Mouse (Mus musculus) heart, embryonic 14.5 days (tissue): Measurements from ENCODE around the gene Col6a1. TPM values are rescaled to one million over a fixed set of nuclear protein-coding genes. Genes with fewer than 3 reads are reported as not detected.

ENCODE experiments used
- ATAC-seq: fragments of 200-750 bp; cut with Nextera tagmentation; 2 replicates; pipeline ENCODE4 v1.8.0; 2017; ENCODE audit warnings: low read depth, moderate TSS enrichment; ENCODE audit not compliant: insufficient number of reproducible peaks, insufficient read depth, low FRiP score
- H3K27ac ChIP-seq, 2 experiments: fragments of 200-500 bp in 1 of 2; fragments of 300-500 bp in 1 of 2; sonication (generic) in 1 of 2; replicated peaks in 1 of 2; 2 replicates each; pipeline ENCODE4 v1.5.1; 2012 to 2014; ENCODE audit warnings: low read depth in 2 of 2, low read length in 2 of 2, control low read depth in 1 of 2, mild to moderate bottlenecking in 1 of 2, mixed read lengths in 1 of 2; ENCODE audit not compliant: control insufficient read depth in 1 of 2, insufficient read depth in 1 of 2
- H3K27me3 ChIP-seq: fragments of 300-500 bp; sonication (generic); 2 replicates; pipeline ENCODE4 v1.6.1; 2014; ENCODE audit warnings: mild to moderate bottlenecking, low read length, control low read depth; ENCODE audit not compliant: control insufficient read depth, insufficient read depth
- H3K36me3 ChIP-seq: fragments of 300-500 bp; sonication (generic); 2 replicates; pipeline ENCODE4 v1.6.1; 2014; ENCODE audit warnings: mild to moderate bottlenecking, control low read depth, low read length, mixed read lengths; ENCODE audit not compliant: control insufficient read depth, insufficient read depth
- H3K4me1 ChIP-seq, 2 experiments: fragments of 200-500 bp in 1 of 2; fragments of 300-500 bp in 1 of 2; sonication (generic) in 1 of 2; 2 replicates each; pipeline ENCODE4 v1.6.1; 2012 to 2014; ENCODE audit warnings: low read length in 2 of 2, control low read depth in 1 of 2, mixed read lengths in 1 of 2; ENCODE audit not compliant: control insufficient read depth in 2 of 2, insufficient read depth in 2 of 2
- H3K4me2 ChIP-seq: fragments of 300-500 bp; sonication (generic); 2 replicates; pipeline ENCODE4 v1.6.1; 2014; ENCODE audit warnings: mild to moderate bottlenecking, low read length
- H3K4me3 ChIP-seq, 2 experiments: fragments of 200-500 bp in 1 of 2; fragments of 300-500 bp in 1 of 2; sonication (generic) in 1 of 2; 2 replicates each; pipeline ENCODE4 v1.5.1; 2012 to 2014; ENCODE audit warnings: low read length in 2 of 2, mild to moderate bottlenecking in 2 of 2, control low read depth in 1 of 2, low read depth in 1 of 2, moderate library complexity in 1 of 2; ENCODE audit not compliant: control insufficient read depth in 1 of 2, insufficient read depth in 1 of 2
- H3K9ac ChIP-seq: fragments of 300-500 bp; sonication (generic); 2 replicates; pipeline ENCODE4 v1.6.1; 2014; ENCODE audit warnings: mild to moderate bottlenecking, low read length
- H3K9me3 ChIP-seq: fragments of 300-500 bp; sonication (generic); 2 replicates; pipeline ENCODE4 v1.6.1; 2016; ENCODE audit warnings: low read length, control low read depth; ENCODE audit not compliant: control insufficient read depth
- WGBS: fragments of 180-500 bp; shearing (Covaris S2); extraction: QIAGEN DNeasy Blood & Tissue Kit; methylation state at CpG from one replicate; pipeline ENCODE4 v1.1.7; 2014; 5-methylcytosine and 5-hydroxymethylcytosine counted together
- polyA plus RNA-seq: library from polyadenylated mRNA; unstranded; fragments of >200 nt; fragmentation: Nextera tagmentation; extraction: Ambion mirVana; gene quantifications from 2 replicates; pipeline ENCODE4 v1.2.1, GENCODE M21; 2014

Col6a1 gene
- polyA plus RNA-seq: 58.9 and 59.7 TPM in 2 replicates

DNA sequence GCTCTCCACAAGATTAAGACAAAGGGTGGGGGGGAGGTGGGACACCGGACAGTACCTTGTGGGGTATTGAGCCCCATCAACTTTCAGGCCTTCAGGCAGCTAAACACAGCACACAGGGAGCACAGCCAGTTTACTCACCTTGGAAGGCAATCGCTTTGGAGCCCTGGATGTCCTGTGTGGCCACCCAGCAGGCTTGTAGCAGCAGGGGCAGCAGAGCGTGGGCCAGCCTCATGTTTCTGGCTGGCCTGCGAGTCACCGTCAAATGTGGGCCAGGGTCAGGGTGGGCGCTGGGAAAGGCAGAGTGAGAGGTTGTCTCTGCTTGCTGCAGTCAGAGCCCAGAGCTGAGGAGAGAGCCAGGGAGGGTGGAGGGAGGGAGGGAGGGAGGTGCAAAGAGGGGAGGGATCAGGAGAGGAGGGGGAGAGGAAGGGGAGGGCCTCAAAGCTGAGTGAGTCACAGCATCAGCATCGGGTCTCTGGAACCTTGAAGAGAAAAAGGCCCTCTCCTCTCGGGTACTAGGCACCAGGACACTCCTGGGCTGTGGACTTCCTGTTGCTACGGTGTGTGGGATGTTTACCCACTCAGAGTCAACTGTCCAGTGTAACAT, at the start of gene Col6a1:
Gene Col6a1, minus strand, starts transcription at position 487 of the 604 bp plus-strand sequence.
- 0 out of 2 replicates have a peak, but pooled peaks have one; percentile 9 for ATAC-seq
- Histone ChIP-seq H3K4me3 (peak within 1 kb of the TSS; percentile 35 to 50), H3K36me3 (peaks cover 14% of the 10 kb centered on the region; the same call in 1 of the 2 replicates), H3K27me3 (no peaks in the 10 kb centered on the region), H3K9ac (peak within 1 kb of the TSS; percentile 73), H3K27ac (peak within 1 kb of the TSS; percentile 57 to 71), H3K9me3 (no peaks in the 10 kb centered on the region), H3K4me2 (peak within 1 kb of the TSS; percentile 58), H3K4me1 (peaks cover 10 to 20% of the 10 kb centered on the region in 2 experiments)
- 15% methylated on average over 9 of the region's 9 CpGs for WGBS

DNA sequence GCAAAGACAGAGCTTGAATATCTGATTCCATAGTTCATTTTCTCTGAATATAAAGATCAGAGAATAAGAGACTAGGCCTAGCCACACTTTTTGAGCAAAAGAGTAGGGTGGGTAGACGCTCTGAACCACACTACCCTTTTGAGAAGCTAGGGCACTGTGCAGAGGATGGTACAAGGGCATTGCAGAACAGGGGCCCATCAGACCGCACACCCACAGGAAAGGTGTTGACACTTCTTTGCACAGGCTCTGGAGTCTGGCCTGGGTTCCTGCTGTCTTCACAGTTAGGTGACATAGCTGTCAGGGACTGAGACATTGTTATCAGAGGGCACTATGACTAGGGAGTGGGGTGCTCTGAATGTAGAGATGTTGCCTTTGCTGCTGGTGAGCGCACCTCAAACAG, 45.7 kb upstream of the Col6a1 start:
- peaks cover 0 to 6% of the 10 kb centered on the region in 2 experiments; a peak in 2 of 4 replicates for H3K4me1 ChIP-seq
- H3K9me3 ChIP-seq: peaks cover 3% of the 10 kb centered on the region; the same call in 1 of the 2 replicates
- WGBS: 55% methylated on average over 3 of the region's 3 CpGs
- no peaks in the 10 kb centered on the region for H3K36me3 ChIP-seq
- no peak overlapping the region for H3K9ac ChIP-seq
- H3K27me3 ChIP-seq: no peaks in the 10 kb centered on the region
- no peak overlapping the region for H3K4me3 ChIP-seq
- H3K27ac ChIP-seq: no peak overlapping the region
- H3K4me2 ChIP-seq: no peak overlapping the region
- no peak for ATAC-seq

DNA sequence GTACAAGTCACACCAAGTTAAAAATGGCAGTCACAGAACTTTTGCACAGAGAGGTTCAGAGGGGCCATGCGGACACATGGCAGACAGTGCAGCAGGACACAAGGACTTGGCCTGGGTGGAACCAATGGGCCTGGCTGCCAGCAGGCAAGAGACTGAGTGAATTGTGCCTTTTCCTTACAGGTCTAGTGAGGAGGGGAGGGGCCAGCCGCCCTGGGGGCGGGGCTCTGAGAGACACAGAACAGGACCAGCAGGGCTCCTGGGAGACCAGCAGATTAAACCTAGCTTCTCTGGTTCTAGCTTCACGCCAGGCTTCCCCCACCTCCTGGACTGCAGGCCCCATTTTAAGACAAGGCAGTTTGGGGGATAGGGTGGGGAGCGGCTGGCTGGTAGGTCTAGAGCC, 45.1 kb upstream of the Col6a1 start:
- WGBS: 59% methylated on average over 5 of the region's 5 CpGs
- no peaks in the 10 kb centered on the region for H3K36me3 ChIP-seq
- peaks cover 0 to 6% of the 10 kb centered on the region in 2 experiments; a peak in 2 of 4 replicates for H3K4me1 ChIP-seq
- H3K9me3 ChIP-seq: peaks cover 3% of the 10 kb centered on the region; the same call in 1 of the 2 replicates
- no peak overlapping the region for H3K27ac ChIP-seq
- no peak overlapping the region for H3K4me3 ChIP-seq
- no peak; the same call in 1 of the 2 replicates for ATAC-seq
- no peaks in the 10 kb centered on the region for H3K27me3 ChIP-seq
- H3K4me2 ChIP-seq: no peak overlapping the region
- no peak overlapping the region for H3K9ac ChIP-seq

DNA sequence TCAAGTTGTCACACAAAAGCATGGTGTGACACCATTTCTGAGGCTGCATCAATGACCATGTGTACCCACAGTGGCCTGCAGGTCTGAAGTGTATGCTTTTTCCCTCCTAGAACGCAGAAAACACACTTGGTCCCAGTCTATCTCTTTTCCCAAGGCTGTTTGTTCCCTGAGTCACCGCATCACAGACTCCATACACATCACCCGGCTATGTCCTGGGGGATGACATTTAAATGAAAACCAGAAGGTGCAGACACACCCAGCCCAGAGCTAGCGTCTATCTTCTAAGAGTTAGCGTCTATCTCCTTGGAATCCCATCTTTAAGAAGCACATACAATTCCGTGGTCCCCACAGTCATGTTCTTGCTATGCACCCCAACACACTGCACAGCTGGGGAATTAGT, 43.6 kb upstream of the Col6a1 start:
- Histone ChIP-seq H3K4me1 (peaks cover 0 to 6% of the 10 kb centered on the region in 2 experiments; a peak in 2 of 4 replicates), H3K27ac (no peak overlapping the region), H3K4me3 (no peak overlapping the region), H3K27me3 (no peaks in the 10 kb centered on the region), H3K4me2 (no peak overlapping the region), H3K9me3 (peaks cover 3% of the 10 kb centered on the region; the same call in 1 of the 2 replicates), H3K9ac (no peak overlapping the region), H3K36me3 (no peaks in the 10 kb centered on the region)
- ATAC-seq: no peak
- WGBS: 81% methylated on average over 6 of the region's 6 CpGs

DNA sequence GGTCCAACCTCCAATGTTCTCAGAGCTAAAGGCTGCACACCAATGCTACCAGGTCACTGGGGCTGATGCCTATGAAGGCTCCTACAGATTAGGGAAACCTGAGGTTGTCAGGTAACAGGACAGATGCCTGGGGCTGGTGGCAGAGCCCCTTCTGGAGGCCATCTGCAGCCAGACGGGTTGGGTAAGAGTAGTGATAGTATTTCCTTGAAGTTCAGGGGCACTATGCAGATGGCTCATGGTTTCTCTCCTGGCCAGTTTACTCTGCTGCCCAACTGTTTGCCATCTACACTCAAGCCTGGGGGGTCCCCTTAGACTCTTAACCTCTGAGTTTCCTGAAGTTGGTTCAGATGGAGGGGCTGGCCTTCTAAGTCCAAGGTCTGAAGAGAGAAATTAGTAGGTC, 40.2 kb upstream of the Col6a1 start:
- no peak for ATAC-seq
- Histone ChIP-seq H3K4me1 (peaks cover 0 to under 1% of the 10 kb centered on the region in 2 experiments; a peak in 1 of 4 replicates), H3K9ac (no peak overlapping the region), H3K27ac (no peak overlapping the region), H3K27me3 (no peaks in the 10 kb centered on the region), H3K36me3 (no peaks in the 10 kb centered on the region), H3K9me3 (no peaks in the 10 kb centered on the region), H3K4me2 (no peak overlapping the region), H3K4me3 (no peak overlapping the region)
- WGBS: 79% methylated on average over 1 of the region's 1 CpGs

DNA sequence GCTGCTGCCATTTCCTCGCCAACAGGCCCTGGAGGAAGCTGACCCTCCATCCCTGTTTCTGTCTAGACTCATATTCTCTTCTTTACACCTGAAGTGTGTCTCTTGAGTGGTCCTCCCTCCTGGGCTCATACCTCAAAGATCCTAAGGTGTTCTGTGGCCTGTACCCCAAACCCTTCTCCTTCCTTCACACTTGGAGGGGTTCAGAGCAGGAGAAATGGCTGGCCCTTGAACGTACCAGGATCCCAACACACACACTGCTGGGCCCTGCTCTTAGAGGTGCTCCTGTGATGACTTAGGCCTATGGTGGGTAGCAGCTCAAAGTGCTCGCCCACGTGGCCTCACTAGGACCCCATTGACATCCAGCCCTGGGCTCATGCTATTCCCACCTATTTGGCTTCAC, 39.0 kb upstream of the Col6a1 start:
- H3K4me1 ChIP-seq: no peaks in the 10 kb centered on the region
- H3K4me3 ChIP-seq: no peak overlapping the region
- no peak overlapping the region for H3K27ac ChIP-seq
- H3K4me2 ChIP-seq: no peak overlapping the region
- no peaks in the 10 kb centered on the region for H3K36me3 ChIP-seq
- no peaks in the 10 kb centered on the region for H3K27me3 ChIP-seq
- no peak overlapping the region for H3K9ac ChIP-seq
- no peaks in the 10 kb centered on the region for H3K9me3 ChIP-seq
- 79% methylated on average over 4 of the region's 4 CpGs for WGBS
- no peak for ATAC-seq

DNA sequence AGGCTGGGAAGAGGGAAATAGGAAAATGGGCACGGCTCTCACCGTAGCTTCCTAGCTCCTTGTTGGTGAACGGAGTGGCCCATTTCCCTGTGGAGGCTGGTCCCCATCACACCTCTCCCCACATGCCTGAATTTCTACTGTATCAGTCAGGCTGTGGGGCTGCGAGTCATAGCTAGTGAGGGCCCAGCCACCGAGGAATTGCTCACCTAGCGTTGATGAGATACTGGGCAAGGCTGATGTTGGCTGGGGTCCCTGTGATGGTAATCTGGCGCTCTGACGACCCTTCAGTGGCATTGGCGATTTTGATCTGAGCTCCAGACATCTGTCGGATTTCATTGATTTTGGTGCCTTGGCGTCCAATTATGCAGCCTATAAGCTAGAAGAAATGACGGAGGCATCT, 37.0 kb upstream of the Col6a1 start:
- no peak for ATAC-seq
- H3K4me2 ChIP-seq: no peak overlapping the region
- no peaks in the 10 kb centered on the region for H3K27me3 ChIP-seq
- H3K4me3 ChIP-seq: no peak overlapping the region
- WGBS: 85% methylated on average over 12 of the region's 12 CpGs
- H3K36me3 ChIP-seq: no peaks in the 10 kb centered on the region
- H3K9ac ChIP-seq: no peak overlapping the region
- H3K9me3 ChIP-seq: no peaks in the 10 kb centered on the region
- H3K4me1 ChIP-seq: no peaks in the 10 kb centered on the region
- no peak overlapping the region for H3K27ac ChIP-seq

DNA sequence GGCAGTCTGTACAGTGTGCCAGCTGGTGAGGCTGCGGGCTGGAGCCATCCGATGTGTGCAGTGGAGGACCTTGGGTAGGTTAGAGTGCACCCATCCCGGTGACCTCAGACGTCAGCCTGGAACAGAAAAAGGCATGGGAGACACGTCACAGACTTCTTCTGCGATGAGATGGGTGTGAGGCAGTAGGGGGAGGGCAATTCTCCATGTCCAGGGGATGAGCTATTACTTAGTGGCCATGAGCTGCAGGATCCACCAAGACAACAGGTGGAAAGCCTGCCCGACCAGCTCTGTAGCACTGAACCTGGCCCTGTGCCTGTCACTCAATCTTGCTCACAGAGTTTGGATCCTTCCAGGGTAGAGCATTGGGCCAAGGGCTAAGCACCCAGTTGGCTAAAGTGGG, 36.4 kb upstream of the Col6a1 start:
- 78% methylated on average over 7 of the region's 7 CpGs for WGBS
- H3K4me3 ChIP-seq: no peak overlapping the region
- H3K36me3 ChIP-seq: no peaks in the 10 kb centered on the region
- no peaks in the 10 kb centered on the region for H3K9me3 ChIP-seq
- H3K9ac ChIP-seq: no peak overlapping the region
- H3K4me2 ChIP-seq: no peak overlapping the region
- H3K27me3 ChIP-seq: no peaks in the 10 kb centered on the region
- no peak for ATAC-seq
- no peaks in the 10 kb centered on the region for H3K4me1 ChIP-seq
- no peak overlapping the region for H3K27ac ChIP-seq
